Comparison of ENCODE assay signal across 8 mouse cellular contexts in genomic region chr19:6340524-6341452, GRCm38 (mm10). TPM values are rescaled to one million over a fixed set of nuclear protein-coding genes. Genes with fewer than 3 reads are reported as not detected.
A peak's percentile ranks its signal among the peaks of the same experiment; 100 is the strongest.
DNase-seq lines count a peak whose midpoint lies in the region; ATAC-seq and TF ChIP-seq lines count a peak whose summit lies in the region.

Map4k2 (plus strand) TSS chr19:6341135.

- peak; percentile 67 for ATAC-seq in inflammation-experienced regulatory T-cells, adult 6 months
- ATAC-seq in megakaryocyte progenitor cell, adult 5-6 weeks (replicated peaks; ENCODE audit: poor library complexity): peak; percentile 65

- DNase-seq in adipocyte (ENCODE audit: low spot score): peak; percentile 75
- DNase-seq in gastrocnemius, postnatal 25 days: peak; percentile 91
- peak in 1 of 2 experiments; percentile 66 for DNase-seq in left cerebral cortex, postnatal 14 days (ENCODE audit: low spot score in 2 of 2)
- DNase-seq in right cerebral cortex, adult 2 months (ENCODE audit: low spot score in 2 of 2): peak; percentile 55 to 67
- DNase-seq in urinary bladder, postnatal 10 days (ENCODE audit: low spot score): peak; percentile 47

- H3K27ac ChIP-seq in cortical plate, adult 2 months (ENCODE audit: insufficient read depth, low read length): peak within 1 kb of the TSS; percentile 65

- H3K4me3 ChIP-seq in cortical plate, adult 2 months (ENCODE audit: insufficient read depth, low read length): peak within 1 kb of the TSS; percentile 48

- intact Hi-C loops in left cerebral cortex, postnatal 14 days (cut with DNase I): no loop called here

- TF ChIP-seq CTCF in cortical plate, adult 2 months (IDR thresholded peaks at IDR 0.05; ENCODE audit: extremely low read depth, insufficient read depth, low read length): 0 out of 2 replicates have a peak, but pooled peaks have one; percentile 4

- H3K4me1 ChIP-seq in cortical plate, adult 2 months (ENCODE audit: control insufficient read depth, insufficient read depth, low read length): peaks cover 2% of the 10 kb centered on the region; the same call in 1 of the 2 replicates

- no peak for TF ChIP-seq POLR2A in cortical plate, adult 2 months (IDR thresholded peaks at IDR 0.05; ENCODE audit: extremely low read depth, insufficient read depth, low read length)

RNA-seq across cellular contexts. Expression of gene Map4k2, which starts in this region (rescaled TPM):
- polyA plus RNA-seq in cortical plate, adult 2 months (2012; rRNA removed): 237 and 248 TPM in 2 replicates
- 10 to 100 TPM in 1 of 2 experiments, 1 to 10 TPM in 1; 9.2 to 14.6 TPM for total RNA-seq in gastrocnemius, postnatal 25 days (2021)
- 100 to 1,000 TPM in 1 of 3 experiments, 10 to 100 TPM in 2; 68.4 to 105 (median 88.5) TPM for polyA plus RNA-seq in inflammation-experienced regulatory T-cells, adult 6 months (2017; shearing (Covaris generic))
- total RNA-seq in left cerebral cortex, postnatal 14 days (2021): 10 to 100 TPM; 60.0 to 75.9 TPM
- total RNA-seq in megakaryocyte progenitor cell, adult 5-6 weeks (2015): 15.8 and 16.3 TPM in 2 replicates
- 30.5 and 45.4 TPM in 2 replicates for total RNA-seq in megakaryocyte progenitor cell, adult 5-6 weeks (2017)
